Mouse (Mus musculus) E14TG2a.4 (cell line): ENCODE measurements at regions not wholly inside any gene's neighbourhood (a gene's known extent, or its start where the extent isn't known, plus 50 kb on each side); places are given as distances from the start of the nearest gene placed in this dataset.

Experiments
- CTCF ChIP-seq: conservative IDR thresholded peaks from 2 replicates; pipeline ENCODE4 v1.5.1; 2014; ENCODE audit warnings: low read length
- NANOG ChIP-seq: IDR thresholded peaks from 2 replicates; pipeline ENCODE4 v1.6.1; 2014; ENCODE audit warnings: borderline replicate concordance, low read length, mixed read lengths

DNA sequence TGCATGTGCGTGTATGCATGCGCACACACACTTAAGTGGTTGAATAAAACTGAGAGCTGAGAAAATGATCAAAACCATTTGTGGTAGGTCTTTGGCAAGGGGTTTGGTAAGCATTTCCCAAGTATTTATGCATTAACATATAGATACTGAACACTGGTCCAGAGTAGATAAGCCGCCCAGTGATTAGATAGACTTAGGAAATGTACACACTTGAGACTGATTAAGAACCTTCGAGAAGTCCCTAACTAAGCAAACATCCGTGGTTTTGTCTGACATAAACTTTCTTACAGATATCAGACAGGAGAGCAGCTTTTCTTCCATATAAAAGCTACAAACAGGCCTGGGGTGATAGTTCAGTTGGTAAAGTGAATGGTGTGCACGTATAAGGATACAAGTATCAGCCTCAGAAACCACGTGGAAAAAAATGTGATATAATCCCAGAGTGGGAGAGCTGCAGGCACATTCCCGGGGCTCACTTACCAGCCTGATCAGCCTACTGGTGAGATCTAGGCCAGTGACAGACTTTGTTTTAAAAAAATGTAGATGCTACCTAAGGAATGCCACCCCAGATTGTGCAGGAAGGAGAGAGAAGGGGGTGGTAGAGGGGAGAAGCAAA, 252.3 kb upstream of the Xrcc4 start:
- TF ChIP-seq CTCF: no peak
- no peak for TF ChIP-seq NANOG
